Mouse (Mus musculus) hindlimb bud, embryonic 11.5 days (tissue): ENCODE results near the gene Lhpp.

ENCODE experiments used
- DNase-seq: peaks from one replicate; pipeline ENCODE4 v3.0.0-alpha.2; 2012; ENCODE audit warnings: low read depth, low spot score; ENCODE audit errors: extremely low spot score

Lhpp gene

DNA sequence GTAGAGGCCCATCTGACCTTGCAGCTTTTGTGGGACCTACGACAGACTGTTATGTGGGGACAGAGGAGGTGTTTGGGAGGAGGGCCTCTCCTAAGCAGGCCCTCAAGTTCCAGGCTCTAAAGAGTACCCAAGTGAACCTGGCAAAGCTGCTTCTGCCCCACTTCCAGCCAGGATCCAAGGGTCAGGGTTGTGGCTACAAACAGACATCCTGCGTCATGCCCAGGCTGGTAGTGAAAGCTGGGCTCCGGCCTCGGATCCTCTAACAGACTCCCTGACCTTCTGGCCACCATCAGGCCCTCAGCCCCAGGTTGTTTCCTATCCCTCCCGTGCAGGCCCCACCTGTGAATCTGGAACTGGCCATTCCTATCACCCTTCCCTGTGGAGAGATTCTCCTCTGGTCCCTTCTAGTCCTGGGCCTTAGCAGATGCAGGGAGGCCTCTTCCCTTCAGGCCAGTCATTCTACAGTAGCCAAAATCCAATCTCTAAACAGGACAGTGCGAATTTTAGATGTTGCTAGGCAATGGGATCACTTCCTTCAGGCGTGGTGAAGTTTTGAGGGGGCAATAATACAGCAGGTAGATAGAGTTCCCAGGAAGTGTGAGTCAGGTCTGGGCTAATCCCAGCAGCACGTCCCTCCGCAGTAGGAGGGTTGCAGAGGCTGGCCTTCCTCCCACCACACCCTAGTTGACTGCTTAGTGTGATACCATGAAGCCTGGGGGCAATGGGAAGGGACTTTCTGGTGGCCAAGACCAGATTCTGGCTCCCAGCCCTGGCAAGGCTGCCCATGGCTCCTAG is 93.3 kb downstream of the Lhpp start:
- no peak for DNase-seq

DNA sequence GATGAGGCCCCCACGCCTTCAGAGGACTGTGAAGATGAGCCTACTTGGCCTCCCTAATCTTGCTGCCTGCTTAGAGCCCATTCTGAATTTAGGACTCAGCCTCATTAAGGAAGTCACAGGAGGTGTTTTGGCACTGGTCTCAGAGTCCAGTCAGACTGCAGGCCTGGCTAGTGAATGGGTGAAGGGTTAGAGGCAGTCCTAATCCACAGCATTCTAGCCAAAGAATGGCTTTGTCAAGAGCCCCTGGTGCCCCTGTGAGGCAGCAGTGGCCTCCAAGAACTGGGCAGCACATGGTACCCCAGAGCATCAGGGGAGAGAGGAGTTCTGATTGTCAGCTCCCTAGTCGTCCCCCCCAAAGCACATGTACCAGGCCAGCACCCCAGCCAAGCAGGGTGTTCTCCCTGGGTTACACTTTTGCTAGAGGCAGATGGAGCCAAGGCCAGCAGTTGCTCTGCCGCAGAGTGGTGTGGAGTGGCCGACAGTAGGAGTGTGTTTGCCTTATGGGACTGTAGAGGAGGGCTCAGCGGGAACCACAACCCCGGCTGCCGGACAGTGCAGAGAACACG is 94.0 kb downstream of the Lhpp start:
- no peak for DNase-seq

DNA sequence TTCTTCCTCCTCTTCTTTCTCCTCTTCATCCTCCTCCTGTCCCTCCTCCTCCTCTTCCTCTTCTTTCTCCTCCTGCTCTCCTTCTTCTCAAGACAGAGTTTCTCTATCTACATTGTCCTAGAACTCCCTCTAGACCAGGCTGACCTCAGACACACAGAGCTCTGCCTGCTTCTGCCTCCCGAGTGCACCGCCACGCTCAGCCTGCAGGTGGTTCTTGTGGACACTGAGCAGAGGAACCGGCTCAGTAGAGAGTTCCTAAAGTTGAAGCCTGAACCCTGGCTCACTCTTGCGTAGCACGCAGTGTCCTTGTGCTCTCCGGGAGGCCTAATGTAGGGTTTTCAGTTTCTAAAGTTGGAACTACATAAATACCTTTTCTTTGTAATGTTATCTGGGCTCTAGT is 94.7 kb downstream of the Lhpp start:
- DNase-seq, result no peak

DNA sequence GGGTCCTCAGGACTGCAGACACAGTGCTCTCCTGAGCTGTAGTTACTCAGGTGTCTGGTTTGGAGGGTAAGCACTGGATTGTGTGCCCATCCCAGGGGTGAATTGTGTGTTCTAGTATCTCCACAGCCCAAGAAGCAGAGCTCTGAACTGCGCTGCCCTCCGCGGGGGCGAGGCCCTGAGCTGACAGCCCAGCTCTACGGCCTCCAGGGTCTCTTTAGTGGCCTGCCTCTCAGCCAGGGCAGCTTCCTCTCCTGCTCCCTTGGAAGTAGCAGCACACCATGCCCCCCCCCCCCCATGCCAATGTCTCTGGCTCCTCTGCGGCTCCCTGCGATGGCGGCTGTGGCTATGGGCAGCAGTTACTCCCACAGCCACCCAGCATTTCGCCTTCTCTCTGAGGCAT is 101.1 kb downstream of the Lhpp start:
- DNase-seq, result no peak

DNA sequence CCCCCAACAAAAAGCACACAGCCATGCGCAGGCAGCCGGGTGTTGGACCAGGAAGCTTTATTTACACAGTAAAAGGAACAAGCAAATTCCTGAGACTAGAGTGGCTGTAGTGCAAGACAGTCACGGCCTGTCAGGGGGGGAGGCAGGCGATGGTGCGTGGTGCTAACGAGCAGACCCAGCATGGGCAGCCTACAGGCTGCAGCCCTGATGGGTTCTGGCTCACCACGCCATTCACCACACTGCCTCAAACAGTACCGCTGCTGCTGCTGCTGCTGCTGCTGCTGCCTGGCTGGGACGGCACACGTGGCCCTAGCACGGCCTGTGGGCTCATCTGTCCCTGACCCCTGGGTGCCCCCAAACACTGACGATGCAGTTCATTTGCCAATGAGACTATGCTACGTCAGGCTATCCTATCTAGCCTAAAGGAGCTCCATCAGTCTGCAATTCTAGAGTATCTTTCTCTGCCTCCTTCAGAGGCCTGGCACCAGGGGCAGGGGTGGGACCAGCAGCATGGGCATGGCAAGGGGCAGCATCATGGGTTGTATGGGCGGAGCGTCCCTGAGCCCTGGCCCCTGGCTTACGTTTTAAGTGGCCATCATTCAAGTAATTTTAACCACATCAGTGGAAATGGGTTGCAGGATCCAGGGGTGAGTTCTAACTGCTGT is 101.7 kb downstream of the Lhpp start:
- no peak for DNase-seq

DNA sequence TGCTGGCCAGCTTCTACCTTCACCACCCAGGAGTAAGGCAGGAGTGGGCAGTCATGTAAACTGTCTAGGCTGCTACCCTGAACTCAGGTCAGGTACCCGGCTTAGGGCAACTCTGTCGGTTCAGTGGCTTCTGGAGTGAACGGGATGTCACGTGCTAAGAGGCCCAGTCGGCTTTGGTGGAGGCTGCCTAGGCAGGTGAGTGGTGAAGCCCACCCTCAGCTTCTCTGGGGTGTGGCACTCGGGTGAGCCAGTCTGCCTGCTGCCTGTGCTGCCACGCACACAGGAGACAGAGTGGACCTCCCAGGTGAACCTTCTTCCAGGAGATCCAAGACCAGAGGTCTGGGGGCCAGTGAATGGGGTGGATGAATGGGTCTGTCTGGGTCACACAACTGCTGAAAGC is 102.5 kb downstream of the Lhpp start:
- DNase-seq, result no peak

DNA sequence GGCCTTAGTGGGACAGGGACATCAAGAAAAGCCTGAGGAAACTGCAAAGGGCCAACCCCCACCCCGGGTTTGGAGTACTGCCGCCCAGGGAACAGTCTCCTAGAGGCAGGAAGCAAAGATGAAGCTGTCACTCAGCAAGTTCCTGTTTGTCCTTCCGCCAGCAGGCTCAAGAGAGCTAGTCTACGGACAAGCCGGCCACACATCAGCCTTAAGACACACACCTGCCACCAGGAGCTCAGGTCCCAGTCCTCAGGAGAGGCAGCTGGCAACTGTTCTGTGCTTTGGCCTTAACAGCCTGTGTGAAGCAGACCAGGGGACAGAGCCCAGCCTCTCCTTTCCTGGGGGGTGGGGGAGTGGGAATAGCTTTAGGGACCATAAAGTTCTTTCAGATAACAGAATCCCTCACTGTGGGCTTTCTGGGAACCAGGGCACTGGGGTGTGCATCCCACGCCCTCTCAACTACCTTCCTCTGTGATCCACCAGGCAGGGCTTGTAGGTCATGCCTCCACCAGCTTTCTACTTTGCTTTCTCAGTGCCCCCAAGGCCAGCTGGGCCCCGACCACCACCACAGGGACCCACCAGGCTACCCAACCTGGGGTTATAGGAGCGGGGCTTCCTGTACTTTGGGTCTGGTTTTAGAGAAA is 103.2 kb downstream of the Lhpp start:
- DNase-seq, result no peak

DNA sequence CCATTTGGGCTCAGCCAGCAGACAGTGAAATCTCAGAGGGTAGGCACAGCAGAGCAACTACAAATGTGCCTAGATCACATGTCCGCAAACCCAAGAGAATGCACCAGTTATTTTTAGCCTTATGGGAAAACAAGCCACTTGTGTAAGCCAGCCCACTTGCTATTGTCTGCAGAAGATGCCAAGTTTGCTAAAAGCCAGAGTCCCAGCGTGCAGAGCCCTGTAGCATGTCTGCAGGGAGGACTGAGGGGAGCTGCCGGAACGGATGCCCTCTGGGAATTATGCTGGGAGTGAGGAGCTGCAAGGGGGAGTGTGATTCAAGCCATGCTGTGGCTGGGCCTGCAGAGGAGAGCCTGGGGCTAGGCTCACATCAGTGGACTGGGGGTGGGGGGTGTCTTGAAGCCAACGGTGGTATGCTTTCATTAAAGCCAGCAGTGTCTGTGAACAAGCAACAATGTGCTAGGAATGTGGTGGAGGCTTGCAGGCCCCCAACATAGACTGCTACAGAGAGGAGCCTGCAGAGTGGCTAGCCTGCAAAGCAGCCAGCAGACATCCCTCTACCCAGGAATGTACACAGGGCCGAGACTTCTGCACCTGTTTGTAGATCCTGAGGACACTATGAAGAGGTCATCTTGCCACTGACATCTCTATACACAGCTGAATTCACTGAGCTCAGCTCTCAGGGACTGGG is 103.9 kb downstream of the Lhpp start:
- no peak for DNase-seq

DNA sequence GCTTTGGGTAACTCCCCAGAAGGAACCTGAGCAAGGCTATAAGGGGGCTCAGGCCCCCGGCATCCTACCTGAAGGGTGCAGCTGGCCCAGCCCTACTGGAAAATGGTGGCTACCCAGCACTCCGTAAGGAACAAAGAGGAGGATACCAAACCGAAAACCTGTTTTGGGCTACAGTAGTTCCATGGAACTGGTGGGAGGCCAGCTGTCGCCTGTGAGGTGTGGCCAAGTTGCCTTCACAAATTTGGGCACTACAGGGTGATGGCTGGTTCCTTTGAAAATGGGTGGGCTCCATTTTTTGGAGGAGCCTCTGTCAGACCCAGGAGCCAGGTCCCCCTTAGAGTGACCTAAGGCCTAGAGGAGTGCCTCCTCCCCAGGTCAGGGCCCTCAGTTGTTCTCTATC is 104.8 kb downstream of the Lhpp start:
- DNase-seq, result no peak

DNA sequence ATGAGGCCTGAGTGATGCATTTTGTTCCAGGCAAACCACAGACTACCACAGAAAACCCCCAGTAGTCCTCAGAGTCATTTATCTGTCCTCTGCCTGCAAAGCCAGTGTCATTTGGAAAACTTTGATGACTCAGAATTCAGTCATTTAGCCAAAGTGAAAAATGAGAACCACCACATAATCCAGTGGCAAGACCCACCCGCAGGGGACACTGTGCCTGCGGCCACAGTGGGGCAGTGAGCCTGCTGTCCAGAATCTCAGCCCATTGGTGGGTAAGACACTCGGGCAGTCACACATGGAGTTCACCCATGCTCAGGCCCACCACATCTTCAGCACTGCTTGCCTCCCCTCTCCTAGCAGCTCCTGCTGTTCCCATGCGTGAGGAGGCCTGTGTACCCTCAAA is 109.1 kb downstream of the Lhpp start:
- DNase-seq, result no peak

DNA sequence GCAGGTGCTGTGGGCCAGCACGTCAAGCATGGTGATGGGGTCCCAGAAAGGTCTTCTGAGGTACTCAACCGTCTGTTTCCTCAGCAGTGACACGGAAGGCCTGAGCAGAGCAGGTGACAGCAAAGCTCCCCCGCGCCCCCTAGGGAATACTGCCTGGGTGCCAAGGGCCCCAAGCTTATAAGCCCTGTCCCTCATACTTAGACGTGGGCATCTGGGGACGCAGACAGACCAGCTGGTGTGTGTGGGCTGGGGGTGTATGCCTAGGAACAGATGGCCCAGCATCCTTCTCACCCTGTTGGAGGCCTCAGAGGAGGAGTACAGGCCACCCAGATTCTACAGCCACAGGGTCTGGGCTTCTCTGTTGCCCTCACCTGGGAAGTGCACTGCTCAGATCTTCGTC is 110.1 kb downstream of the Lhpp start:
- no peak for DNase-seq

DNA sequence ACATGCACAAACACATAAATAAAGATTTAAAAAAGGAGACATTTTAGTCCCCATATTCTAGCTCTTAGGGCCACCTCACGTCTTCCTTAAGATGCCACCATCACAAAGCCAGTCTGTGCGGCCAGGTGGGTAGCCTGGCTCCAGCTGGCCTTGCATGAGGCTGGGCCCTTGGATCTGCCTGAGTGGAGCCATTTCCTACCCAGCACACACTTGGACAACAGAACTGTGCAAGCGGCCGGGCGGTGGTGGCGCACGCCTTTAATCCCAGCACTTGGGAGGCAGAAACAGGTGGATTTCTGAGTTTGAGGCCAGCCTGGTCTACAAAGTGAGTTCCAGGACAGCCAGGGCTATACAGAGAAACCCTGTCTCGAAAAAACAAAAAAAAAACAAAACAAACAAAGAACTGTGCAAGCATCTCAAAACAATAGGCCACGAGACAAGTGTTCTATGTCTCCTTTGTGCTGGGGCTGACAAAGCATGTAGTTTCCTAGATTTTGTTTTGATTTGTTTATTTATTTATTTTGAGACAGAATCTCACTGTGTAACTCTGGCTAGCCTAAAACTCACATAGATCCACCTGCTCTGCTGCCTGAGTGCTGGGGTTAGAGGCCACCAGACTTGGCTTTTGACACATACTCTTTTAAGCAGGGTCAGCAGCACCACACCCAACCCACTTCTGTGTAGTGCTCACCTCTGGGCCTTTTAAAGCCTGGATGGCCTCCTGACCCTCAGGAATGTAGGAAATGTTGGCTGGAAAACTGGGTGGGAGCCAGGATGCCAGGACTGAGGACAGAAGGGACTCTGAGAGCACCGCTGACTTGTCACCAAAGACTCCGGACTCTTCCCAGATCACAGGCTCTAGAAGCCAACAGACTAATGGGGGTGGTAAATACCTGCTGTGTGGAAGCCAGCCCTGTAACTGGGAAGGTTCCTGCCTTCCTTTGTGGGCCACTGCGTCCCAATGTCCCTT is 112.2 kb downstream of the Lhpp start:
- DNase-seq, result no peak

DNA sequence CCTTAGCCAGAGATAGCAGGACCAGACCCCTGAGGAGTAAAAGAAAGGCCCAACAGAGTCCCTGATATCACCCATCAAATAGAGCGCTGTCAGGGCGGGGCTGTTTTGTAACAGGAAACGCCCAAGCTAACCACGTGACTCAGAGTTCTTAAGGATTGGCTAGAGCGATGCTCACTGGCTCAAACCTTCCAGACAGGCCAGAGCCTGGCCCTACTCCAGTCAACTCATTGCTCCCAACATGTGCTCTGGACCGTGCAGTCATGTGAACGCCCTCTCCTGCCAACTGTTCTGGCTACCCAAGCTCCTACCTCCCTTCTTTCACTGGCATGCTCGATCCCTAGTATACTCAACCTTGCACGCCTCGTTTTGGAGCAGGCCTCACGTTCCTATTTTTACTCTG is 113.5 kb downstream of the Lhpp start:
- DNase-seq, result no peak

DNA sequence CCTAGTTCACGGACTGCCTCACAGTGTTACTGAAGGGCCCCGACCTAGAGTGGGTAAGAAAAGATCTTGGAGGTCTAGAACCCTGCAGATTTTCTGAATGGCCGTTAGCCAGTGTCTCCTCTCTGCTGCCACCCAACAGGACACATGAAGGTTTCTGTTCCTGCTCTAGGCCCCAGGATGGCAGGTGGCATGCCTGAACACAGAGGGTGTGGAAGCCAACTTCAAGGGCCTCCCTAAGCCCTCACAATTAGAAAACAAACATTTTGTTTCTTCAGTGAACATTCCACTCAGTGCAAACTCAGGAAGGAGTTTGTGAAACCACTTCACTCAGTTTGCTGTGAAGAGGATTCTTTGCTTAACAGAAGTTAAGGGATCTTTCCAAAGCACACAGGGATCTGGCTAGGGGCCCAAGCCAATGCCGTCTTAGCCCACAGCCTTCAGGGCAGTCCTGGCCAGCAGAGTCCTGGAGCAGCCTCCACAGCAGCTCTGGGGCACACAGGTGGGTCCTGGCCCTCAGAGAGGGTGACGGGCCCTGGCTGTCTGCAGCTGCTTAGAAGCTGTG is 114.1 kb downstream of the Lhpp start:
- no peak for DNase-seq

DNA sequence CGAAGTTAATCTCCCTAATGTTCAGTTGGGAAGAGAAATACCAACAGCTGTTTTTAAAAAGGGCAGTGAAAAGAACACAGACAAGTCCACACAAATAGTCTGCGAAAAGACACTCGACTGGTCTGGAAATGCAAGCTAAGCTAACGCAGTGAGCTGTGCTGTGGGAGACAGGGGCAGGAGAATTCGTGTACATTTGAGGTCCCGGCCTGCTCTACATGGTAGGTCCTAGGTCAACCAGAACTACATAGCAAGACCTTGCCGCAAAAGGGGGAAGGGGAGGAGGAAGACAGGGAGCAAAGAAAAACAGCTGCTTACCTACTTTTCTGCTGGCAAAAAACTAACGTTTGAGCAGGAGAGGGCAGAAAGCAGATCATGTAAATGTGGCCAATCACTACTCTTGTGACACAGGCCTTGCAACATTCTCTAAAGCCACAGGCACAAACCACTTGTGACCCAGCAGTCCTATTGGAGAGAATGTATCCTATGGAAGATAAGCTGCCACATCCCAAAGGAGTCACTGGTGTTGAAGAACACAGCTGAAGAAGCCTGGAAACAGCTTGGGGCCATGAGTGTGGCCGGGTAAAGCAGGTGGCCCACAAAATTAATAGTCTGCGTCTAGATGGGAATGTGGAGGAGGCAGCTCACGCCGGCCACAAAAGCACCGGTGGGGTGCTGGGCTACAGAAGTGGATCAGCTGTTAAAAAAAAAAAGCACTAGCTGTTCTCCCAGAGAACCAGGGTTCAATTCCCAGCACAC is 115.8 kb downstream of the Lhpp start:
- DNase-seq, result no peak

DNA sequence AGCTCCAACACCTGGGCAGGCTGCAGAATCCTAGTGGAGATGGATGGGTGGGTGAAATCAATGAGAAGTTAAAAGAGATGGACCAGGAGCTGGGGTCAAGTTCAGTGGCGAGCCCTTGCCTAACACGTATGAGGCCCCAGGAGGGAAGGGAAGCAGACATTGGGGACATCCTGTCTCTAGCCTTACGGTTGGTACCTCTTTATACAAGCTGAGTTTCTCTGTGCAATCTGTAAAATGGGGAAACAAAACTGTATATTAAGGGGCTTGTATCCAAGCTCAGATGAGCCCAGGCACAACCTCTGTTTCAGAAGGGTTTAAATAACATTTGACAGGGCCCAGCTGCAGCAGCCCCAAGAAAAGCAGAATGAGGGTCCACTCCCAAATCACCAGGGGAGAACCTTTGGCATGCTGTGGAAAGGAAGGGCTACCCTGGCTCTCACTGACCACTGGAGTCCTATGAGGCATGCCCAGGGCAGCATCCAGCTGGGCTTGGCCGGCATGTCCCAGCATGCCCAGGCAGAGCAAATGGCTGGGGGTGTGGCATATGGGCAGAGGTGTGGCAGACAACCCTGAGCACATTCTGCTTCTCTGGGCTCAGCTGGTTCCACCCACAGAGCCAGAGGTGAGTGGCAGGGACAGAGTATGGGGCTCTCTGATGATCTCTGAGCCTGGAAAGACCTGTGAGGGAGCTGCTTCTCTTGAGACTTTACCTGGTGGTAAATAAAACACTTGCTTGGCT is 118.8 kb downstream of the Lhpp start:
- DNase-seq, result no peak

DNA sequence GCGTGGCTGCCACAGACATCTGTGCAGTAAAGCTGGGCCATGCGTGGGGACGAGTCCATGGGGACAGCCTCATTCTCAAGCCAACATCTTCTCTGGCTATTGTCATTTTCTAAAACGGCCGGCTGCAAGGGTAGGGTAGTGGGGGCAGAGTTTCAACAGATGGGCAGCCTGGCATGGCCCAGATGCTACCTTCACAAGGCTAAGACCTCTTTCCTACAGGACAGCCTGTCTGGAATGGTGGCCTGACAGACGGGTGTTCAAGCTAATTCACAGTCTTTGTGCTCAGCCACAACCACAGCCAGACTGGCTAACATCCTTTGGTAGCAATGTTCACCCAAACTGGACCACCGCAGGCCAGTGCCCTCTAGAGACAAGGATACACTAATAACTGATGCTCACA is 120.1 kb downstream of the Lhpp start:
- DNase-seq, result no peak

DNA sequence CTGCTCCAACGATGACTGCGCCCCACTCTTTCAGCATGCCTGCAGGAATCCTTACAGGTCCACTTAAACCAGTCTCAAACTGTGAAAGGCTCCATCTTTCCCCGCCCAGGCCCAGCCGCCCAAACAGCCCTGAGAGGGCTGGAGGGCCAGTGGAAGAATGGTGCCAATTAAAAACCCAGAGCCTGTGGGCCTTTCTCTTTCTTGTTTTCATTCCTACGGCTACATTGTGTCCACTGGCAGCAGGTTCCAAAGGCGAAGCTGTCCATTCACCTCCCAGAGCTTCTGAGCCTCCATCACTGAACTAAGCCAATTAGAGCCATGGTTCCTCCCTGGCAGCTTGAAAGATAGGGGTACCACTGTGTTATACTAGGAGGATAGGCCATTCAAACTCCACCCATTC is 121.1 kb downstream of the Lhpp start:
- no peak for DNase-seq
